Mouse (Mus musculus) urinary bladder, postnatal 25 days (tissue): ENCODE measurements around the gene Cltb.
"Not testable (repeated sequence)": the region's sequence is repeated elsewhere in the genome, so short reads cannot be mapped to it uniquely, and the experiment has no call there.

Experiments used
- DNase-seq: peaks from one replicate; pipeline ENCODE4 v3.0.0; 2022; ENCODE audit warnings: low spot score

Cltb gene

DNA sequence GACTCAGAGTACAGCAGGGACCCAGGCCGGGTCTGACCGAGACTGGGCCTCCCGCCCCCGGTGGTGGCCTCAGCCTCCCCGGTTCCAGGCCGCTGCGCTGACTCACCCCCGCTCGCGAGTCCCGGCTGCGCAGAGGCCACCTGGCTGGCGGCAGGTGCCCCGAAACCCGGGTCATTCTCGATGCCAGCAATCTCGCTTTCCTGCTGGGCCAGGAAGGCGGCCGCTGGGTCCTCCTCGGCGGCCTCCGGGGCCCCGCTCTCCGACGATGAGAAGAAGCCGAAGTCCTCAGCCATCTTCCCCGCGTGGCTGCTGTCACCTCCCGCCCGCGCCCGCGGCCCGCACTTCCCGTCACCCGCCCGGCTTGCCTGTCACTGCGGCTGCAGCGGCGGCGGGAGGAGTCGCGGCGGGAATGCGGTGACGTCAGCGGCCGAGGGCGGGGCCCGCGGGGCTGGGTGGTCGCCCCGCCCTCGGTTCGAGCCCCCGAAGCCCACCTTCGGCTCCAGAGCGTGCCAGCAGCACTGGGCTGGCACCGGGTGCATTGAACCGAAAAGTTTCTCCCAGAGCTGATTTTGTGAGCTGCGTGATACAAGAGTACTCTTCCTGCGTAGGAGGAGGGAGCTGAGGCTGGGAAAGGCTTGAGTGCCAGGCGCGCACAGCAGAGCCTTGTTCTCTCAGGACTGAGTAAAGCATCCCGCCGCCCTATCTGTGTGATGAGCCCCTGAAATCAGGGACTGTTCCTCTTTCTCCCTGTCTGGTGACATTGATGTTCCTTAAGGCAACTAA, at the start of gene Cltb:
Gene Cltb, minus strand, starts transcription at position 373 of the 783 bp plus-strand sequence.
- peak; percentile 94 for DNase-seq

- DNase-seq = no peak
Measured at GRCm38 (mm10) chr13:54660877-54661276, 49.7 kb upstream of the Cltb start.

- DNase-seq = no peak
Measured at GRCm38 (mm10) chr13:54650461-54650860, 39.3 kb upstream of the Cltb start.

GRCm38 (mm10) chr13:54635011-54635410, 23.9 kb upstream of the Cltb start:
- DNase-seq = no peak

GRCm38 (mm10) chr13:54632731-54633277, 21.7 kb upstream of the Cltb start:
- DNase-seq = no peak

GRCm38 (mm10) chr13:54629128-54629527, 18.0 kb upstream of the Cltb start:
- no peak for DNase-seq

- DNase-seq = no peak
Measured at GRCm38 (mm10) chr13:54621960-54622521, 10.9 kb upstream of the Cltb start.

GRCm38 (mm10) chr13:54621155-54621932, 10.2 kb upstream of the Cltb start, which contains the start of gene Faf2:
Gene Faf2, plus strand, starts transcription at chr13:54621784.
- peak; percentile 100 for DNase-seq

DNA sequence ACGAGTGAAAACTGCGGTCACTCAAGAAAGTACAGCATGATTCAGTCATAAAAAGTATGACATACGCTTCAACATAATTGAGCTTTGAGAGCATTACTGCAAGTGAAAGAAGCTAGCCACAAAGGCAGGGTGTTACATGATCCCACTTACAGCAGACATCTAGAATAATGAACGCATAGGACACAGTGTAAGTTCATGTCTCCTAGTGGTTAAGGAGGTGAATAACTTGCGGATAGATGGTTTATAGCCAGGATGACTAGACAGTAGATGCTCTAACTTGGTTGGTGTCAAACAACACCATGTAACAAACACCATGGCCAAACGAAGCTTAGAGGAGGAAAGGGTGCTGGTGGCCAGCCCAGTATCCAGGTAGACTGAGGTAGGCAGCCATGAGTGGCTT, 5.9 kb upstream of the Cltb start:
- no peak for DNase-seq

GRCm38 (mm10) chr13:54616307-54616706, 5.2 kb upstream of the Cltb start:
- DNase-seq = no peak

GRCm38 (mm10) chr13:54613141-54613540, 2.0 kb upstream of the Cltb start:
- DNase-seq = not testable (repeated sequence)

DNA sequence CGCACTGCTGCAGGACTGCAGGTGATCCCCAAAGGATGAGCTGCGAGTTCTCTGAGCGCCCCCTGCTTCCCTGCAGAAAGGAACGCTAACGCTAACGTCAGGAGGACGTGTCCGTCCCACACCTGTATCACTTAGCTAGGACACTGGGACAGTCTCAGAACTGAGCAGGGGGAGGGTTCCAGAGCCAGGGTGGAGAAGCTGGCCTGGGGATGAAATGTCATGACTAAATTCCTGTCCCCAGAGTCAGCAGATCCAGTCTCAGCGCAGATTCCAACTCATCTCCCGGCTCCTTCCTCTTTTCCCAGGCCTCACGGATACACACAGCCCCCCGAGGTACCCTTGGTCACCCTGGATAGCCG, 552 bp downstream of the Cltb start:
- peak; percentile 33 for DNase-seq

DNA sequence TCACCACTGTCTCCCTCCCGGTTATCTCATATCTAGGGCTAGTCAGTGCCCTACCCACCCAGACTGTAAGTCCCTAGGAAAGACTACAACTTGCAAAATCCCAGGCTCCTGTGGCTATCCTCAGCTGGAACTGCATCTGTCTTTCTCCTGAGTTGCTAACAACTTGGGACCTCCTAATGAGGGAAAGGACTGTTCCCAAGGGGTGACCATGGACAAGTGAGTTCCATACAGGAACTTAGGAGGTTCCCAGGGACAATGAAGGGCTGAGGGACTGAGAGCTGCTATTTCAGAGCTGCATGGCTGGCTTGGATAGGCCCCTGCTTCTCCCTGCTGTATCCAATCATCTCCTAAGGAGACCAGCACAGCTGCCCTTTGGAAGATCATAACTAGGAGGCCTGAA, 1.8 kb downstream of the Cltb start:
- DNase-seq = no peak

GRCm38 (mm10) chr13:54608666-54609065, 2.5 kb downstream of the Cltb start:
- DNase-seq = peak; percentile 26

GRCm38 (mm10) chr13:54608002-54608401, 3.1 kb downstream of the Cltb start:
- no peak for DNase-seq

GRCm38 (mm10) chr13:54607204-54607603, 3.9 kb downstream of the Cltb start:
- DNase-seq = no peak

DNA sequence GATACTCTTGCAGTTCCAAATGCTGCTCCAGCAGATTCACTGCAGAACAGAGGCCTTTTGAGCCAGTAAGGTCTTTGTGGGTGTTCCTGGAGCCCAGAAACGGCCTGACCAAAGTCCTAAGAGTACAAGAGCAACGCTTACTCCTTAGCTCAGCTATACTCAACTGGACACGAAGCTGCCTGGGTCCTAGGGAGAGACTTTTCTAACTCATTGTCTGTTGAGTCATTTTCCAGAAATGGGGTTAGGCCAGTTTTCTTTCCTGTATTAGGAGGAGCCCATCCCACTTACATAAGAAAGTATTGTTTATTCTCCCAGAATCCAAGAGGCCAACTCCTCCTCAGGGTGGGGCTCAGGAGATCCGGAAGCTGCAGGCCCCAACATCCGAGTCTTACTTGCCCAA, 5.7 kb downstream of the Cltb start:
- DNase-seq = no peak

DNA sequence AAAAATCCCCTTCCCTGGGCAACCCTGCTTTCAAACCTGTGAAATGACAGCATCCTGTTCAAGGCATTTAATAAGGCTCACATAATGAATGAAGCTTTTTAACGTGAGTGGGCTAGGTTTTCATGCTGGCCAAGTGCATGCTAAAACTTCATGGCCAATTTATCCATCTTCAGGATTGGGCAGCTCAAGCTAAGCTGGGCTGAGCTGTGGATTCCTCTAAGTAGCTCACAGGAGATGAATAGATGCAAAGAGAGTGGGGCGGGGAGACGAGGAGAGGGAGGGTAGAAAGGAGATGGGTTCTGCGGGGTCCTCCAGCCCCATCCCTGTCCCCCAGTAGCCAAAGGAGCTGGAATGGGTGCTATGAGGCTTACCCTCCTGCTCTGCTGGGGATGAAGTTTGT, 6.9 kb downstream of the Cltb start:
- no peak for DNase-seq

DNA sequence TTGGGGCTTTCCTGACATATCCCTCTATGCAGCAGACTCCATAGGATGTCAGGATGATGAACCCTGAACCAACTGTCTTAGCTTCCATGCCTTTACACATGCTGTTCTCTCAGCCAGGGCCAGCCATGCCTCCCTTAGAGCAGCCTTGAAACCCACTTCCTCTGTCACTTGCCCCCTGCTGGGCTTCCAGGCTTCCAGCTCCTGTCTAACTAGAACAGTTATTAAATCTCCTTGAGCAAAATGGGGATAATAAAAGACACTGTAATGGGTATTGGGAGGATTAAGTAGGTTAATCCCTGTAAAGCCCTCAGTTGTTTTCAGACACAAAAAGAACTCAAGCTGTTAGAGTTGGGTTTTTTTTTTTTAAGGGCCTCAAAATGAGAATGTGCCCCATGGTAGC, 7.6 kb downstream of the Cltb start:
- DNase-seq = no peak

- no peak for DNase-seq
Measured at GRCm38 (mm10) chr13:54602639-54603111, 8.5 kb downstream of the Cltb start.

GRCm38 (mm10) chr13:54598622-54599143, 12.5 kb downstream of the Cltb start:
- DNase-seq = no peak

DNA sequence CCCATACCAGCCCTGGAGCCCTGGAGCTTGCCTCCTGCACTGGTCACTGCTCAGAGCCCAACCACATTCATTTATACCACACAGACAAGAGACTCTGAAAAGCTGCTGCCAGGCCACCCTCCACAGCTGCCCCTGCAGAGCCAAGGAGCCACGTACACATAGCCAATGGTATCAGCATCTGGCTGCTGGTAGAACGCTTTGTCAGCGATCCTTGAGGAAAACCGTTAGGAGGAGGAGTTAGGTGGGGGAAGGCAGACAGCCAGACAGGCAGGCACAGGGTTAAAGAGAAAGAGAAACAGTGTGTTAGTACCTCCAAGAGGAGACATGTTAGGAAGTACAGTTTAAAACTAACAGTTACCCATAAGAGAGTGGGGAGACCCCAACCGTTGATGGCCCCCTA, 14.3 kb downstream of the Cltb start:
- no peak for DNase-seq
